Mouse (Mus musculus): ENCODE measurements around the gene Bmp4. TPM values are rescaled to one million over a fixed set of nuclear protein-coding genes. Genes with fewer than 3 reads are reported as not detected.

Bmp4 gene
- polyA plus RNA-seq, 1 experiment from 2014 or later = 34.3 TPM

DNA sequence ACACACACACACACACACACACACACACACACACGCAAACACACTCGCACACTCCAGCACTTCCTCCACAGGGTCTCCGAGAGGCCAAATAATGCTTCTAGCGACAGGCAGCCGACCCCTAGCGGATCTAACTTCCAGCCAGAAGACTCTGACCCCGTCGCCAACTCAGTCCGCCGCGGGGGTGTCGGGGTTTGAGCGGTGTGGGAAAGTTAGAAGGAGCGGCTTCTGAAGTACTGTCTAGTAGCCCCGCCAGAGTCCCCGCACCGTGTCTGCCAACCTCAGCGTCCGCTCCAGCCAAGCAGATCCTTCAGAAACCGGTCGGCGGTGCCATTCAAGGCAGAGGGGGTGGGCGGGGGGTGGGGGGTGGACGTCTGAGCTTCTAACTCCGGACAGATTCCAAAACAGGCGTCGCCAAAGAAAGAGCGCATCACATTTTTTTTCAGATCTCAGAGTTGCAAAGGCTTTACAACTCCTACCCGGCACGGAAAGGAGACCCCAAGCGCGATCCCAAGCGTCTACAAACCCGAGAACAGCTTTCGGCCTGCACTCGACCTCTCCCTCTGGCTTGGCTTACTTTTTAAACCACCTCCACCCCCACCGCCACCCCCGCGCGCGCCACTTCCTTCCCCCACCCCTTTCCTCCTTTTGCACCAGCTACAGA is 2.5 kb downstream of the Bmp4 start:
- peak; percentile 80 for DNase-seq (ENCODE audit: low spot score)

DNA sequence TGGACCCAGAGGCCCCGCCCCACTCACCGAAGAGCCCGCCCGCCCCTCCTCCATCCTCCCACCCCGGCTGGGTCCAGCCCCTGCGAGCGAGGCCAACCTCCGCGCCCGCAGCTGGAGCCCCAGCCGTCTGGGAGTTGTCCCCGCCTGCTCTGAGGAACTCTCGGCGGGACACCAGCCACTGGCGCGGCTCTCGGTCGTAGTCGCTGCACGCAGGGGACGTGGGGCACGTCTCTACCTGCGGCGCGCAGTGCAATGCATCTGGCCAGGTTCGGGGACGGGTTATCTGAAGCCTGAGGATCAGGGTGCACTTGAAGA is 3.2 kb downstream of the Bmp4 start:
- Histone ChIP-seq H3K4me3 (ENCODE audit: low read depth, low read length) (peak overlapping the region; percentile 60), H3K4me2 (replicated peaks; ENCODE audit: low read depth, low read length) (peak overlapping the region; percentile 60), H3K36me3 (ENCODE audit: insufficient read depth, low read length) (no peaks in the 10 kb centered on the region), H3K9me3 (ENCODE audit: low read length) (no peaks in the 10 kb centered on the region), H3K9ac (replicated peaks; ENCODE audit: low read depth) (peak overlapping the region; percentile 46), H3K27ac (ENCODE audit: low read length) (peak overlapping the region; percentile 89), H3K4me1 (ENCODE audit: insufficient read depth, low read depth, low read length) (peaks cover 6% of the 10 kb centered on the region), H3K27me3 (replicated peaks; ENCODE audit: insufficient read depth, low read length) (no peaks in the 10 kb centered on the region)
- ATAC-seq (peak; percentile 94), DNase-seq (ENCODE audit: low spot score) (peak; percentile 97)
- WGBS = 0% methylated on average over 26 of the region's 27 CpGs
- TF ChIP-seq CTCF (IDR thresholded peaks at IDR 0.05) (peak; percentile 2; the same call in 1 of the 2 replicates), EP300 (IDR thresholded peaks at IDR 0.05) (no peak)

More for the DNA sequence above, 2.5 kb downstream of the Bmp4 start:
- H3K27me3 ChIP-seq (replicated peaks; ENCODE audit: insufficient read depth, low read length) = no peaks in the 10 kb centered on the region
- WGBS = under 1% methylated on average over 40 of the region's 41 CpGs
- no peaks in the 10 kb centered on the region for H3K9me3 ChIP-seq (ENCODE audit: low read length)
- peak overlapping the region; percentile 60 for H3K4me2 ChIP-seq (replicated peaks; ENCODE audit: low read depth, low read length)
- peak overlapping the region; percentile 46 for H3K9ac ChIP-seq (replicated peaks; ENCODE audit: low read depth)
- peak; percentile 25 for ATAC-seq
- H3K27ac ChIP-seq (ENCODE audit: low read length) = peak overlapping the region; percentile 89
- no peaks in the 10 kb centered on the region for H3K36me3 ChIP-seq (ENCODE audit: insufficient read depth, low read length)
- peak overlapping the region; percentile 60 for H3K4me3 ChIP-seq (ENCODE audit: low read depth, low read length)
- peaks cover 6% of the 10 kb centered on the region for H3K4me1 ChIP-seq (ENCODE audit: insufficient read depth, low read depth, low read length)
- TF ChIP-seq CTCF (IDR thresholded peaks at IDR 0.05) (peak; percentile 45), EP300 (IDR thresholded peaks at IDR 0.05) (no peak)

DNA sequence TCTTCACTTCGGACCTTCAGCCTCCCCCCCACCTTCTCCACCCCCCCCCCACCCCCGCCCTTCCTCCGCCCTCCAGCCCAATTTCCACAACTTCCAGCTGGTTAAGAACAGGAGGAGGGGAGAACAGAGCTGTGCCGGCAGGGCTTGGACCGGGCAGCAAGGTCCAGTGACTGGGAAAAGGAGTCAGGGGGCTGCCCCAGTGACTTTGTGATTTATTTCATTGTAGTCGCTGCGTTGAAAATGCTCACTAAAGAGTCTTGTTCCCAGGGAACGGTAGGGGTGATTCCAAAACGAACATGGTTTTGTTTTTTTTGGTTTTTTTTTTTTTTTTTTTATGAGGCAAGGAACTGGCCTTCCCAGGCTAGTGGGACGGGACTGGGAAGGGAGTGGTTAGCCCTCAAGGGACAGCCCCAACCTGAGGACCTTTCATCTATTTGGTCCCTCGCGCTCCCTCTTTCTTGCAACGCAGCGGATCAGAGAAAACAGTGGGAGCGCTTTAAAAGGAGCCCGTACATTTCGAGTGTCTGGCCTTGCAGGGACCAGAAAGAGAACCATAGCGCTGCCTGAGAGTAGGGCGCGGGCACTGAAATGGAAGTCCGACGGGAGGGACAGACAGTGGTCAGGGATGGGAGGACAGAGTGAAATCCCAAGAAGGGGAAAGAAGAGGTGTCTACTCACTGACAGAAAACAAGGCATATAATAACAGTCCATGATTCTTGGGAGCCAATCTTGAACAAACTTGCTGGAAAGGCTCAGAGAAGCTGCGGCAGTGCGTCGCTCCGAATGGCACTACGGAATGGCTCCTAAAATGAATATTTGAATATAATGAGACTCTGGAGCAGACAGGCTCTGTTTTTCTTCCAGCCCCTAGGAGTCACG is 3.8 kb downstream of the Bmp4 start:
- Histone ChIP-seq H3K4me3 (ENCODE audit: low read depth, low read length) (peak overlapping the region; percentile 60), H3K4me1 (ENCODE audit: insufficient read depth, low read depth, low read length) (peaks cover 6% of the 10 kb centered on the region), H3K9me3 (ENCODE audit: low read length) (no peaks in the 10 kb centered on the region), H3K27me3 (replicated peaks; ENCODE audit: insufficient read depth, low read length) (no peaks in the 10 kb centered on the region), H3K9ac (replicated peaks; ENCODE audit: low read depth) (peak overlapping the region; percentile 17), H3K27ac (ENCODE audit: low read length) (peak overlapping the region; percentile 89), H3K4me2 (replicated peaks; ENCODE audit: low read depth, low read length) (peak overlapping the region; percentile 60), H3K36me3 (ENCODE audit: insufficient read depth, low read length) (no peaks in the 10 kb centered on the region)
- TF ChIP-seq CTCF (IDR thresholded peaks at IDR 0.05) (no peak), EP300 (IDR thresholded peaks at IDR 0.05) (no peak)
- ATAC-seq = no peak
- DNase-seq (ENCODE audit: low spot score) = peak; percentile 50
- 2% methylated on average over 28 of the region's 28 CpGs for WGBS

DNA sequence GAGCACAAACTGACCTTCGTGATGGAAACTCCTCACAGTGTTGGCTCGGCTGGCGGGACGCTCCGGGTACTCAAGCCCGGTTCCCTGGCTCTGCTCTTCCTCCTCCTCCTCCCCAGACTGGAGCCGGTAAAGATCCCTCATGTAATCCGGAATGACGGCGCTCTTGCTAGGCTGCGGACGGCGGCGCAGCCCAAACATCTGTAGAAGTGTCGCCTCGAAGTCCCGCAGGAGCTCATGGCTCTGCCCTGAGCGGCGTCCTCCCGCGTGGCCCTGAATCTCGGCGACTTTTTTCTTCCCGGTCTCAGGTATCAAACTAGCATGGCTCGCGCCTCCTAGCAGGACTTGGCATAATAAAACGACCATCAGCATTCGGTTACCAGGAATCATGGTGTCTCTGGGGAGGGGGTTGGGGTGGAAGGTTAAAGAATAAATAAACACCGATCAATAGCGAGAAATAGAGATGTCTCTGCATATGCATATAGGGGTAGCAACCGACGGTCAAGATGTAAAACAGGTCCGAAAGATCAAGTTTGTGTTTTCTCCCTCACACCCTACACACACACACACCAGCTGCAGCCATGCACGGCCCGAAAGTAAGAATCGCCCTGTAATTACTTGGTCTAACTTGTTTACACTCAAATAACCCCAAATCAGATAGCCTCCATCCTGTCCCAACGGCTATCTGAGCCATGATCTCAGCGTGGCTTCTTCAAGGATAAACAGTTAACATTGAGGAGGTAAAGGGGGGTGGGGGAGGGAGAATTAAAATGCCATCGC is 4.6 kb downstream of the Bmp4 start:
- H3K27me3 ChIP-seq (replicated peaks; ENCODE audit: insufficient read depth, low read length) = no peaks in the 10 kb centered on the region
- TF ChIP-seq EP300 (IDR thresholded peaks at IDR 0.05) (no peak), CTCF (IDR thresholded peaks at IDR 0.05) (no peak)
- H3K27ac ChIP-seq (ENCODE audit: low read length) = peak overlapping the region; percentile 89; the same call in 1 of the 2 replicates
- ATAC-seq (no peak), DNase-seq (ENCODE audit: low spot score) (peak; percentile 45)
- H3K4me3 ChIP-seq (ENCODE audit: low read depth, low read length) = peak overlapping the region; percentile 60
- no peaks in the 10 kb centered on the region for H3K36me3 ChIP-seq (ENCODE audit: insufficient read depth, low read length)
- 2% methylated on average over 39 of the region's 39 CpGs for WGBS
- H3K9ac ChIP-seq (replicated peaks; ENCODE audit: low read depth) = peak overlapping the region; percentile 39
- peaks cover 12% of the 10 kb centered on the region for H3K4me1 ChIP-seq (ENCODE audit: insufficient read depth, low read depth, low read length)
- H3K9me3 ChIP-seq (ENCODE audit: low read length) = no peaks in the 10 kb centered on the region
- H3K4me2 ChIP-seq (replicated peaks; ENCODE audit: low read depth, low read length) = peak overlapping the region; percentile 60

DNA sequence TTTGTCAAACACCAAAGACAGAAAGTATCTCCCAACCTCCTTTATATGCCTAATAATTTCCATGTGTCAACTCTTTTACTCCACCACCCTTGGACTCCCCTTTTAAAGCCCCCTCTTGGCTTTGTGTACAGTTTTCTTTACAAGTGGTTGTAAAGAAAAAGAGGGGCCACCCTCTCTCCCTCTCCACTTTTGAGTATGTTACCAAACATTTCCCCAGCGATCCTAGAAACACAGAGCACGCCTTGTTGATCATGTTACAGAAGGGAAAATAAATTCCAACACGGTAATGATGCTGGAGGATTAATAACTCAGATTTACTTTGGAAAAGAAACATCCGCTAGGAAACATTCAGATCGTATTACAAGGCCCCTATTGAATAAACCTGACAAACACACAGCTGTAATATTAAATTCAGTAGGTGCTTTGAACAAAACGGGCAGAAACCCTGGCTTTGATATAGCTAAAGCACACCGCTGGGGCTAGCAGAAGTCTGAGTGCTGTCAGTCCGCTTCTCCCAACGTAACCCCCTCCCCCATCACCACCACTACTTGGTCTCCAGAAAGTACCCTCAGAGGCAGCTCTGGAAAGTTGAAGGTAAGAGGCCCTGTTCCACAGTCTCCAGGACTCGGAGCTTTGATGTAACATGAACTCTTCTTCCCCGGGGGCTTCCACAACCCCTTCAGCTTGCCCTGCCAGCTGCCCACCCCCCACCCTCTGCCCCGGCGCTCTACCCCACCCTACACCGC is 5.3 kb downstream of the Bmp4 start:
- Histone ChIP-seq H3K36me3 (ENCODE audit: insufficient read depth, low read length) (no peaks in the 10 kb centered on the region), H3K27me3 (replicated peaks; ENCODE audit: insufficient read depth, low read length) (no peaks in the 10 kb centered on the region), H3K4me1 (ENCODE audit: insufficient read depth, low read depth, low read length) (peaks cover 20% of the 10 kb centered on the region), H3K27ac (ENCODE audit: low read length) (peak overlapping the region; percentile 57; the same call in 1 of the 2 replicates), H3K4me3 (ENCODE audit: low read depth, low read length) (peak overlapping the region; percentile 60), H3K9me3 (ENCODE audit: low read length) (no peaks in the 10 kb centered on the region), H3K4me2 (replicated peaks; ENCODE audit: low read depth, low read length) (peak overlapping the region; percentile 60), H3K9ac (replicated peaks; ENCODE audit: low read depth) (peak overlapping the region; percentile 39)
- WGBS = 14% methylated on average over 14 of the region's 14 CpGs
- peak; percentile 16 for DNase-seq (ENCODE audit: low spot score)
- no peak for ATAC-seq
- no peak for TF ChIP-seq CTCF (IDR thresholded peaks at IDR 0.05)
- TF ChIP-seq EP300 (IDR thresholded peaks at IDR 0.05) = no peak
